Mouse (Mus musculus) kidney, postnatal 0 days (tissue): ENCODE results near the gene Gfod1. TPM values are rescaled to one million over a fixed set of nuclear protein-coding genes. Genes with fewer than 3 reads are reported as not detected.

ENCODE experiments used
- ATAC-seq: fragments of 200-750 bp; cut with Nextera tagmentation; replicated peaks from 2 replicates; pipeline ENCODE4 v1.8.0; 2017; ENCODE audit warnings: low read depth, moderate number of reproducible peaks, moderate TSS enrichment, moderate library complexity; ENCODE audit not compliant: low FRiP score
- DNase-seq: peaks from one replicate; pipeline ENCODE4 v3.0.0-alpha.2; 2016; ENCODE audit warnings: low spot score
- H3K27ac ChIP-seq: fragments of 300-500 bp; sonication (generic); 2 replicates; pipeline ENCODE4 v1.5.1; 2014; ENCODE audit warnings: mild to moderate bottlenecking
- H3K27me3 ChIP-seq: fragments of 300-500 bp; sonication (generic); 2 replicates; pipeline ENCODE4 v1.6.1; 2014; ENCODE audit warnings: low read length, mixed read lengths; ENCODE audit not compliant: insufficient read depth
- H3K36me3 ChIP-seq: fragments of 300-500 bp; sonication (generic); 2 replicates; pipeline ENCODE4 v1.6.1; 2014; ENCODE audit warnings: low read length, mixed read lengths; ENCODE audit not compliant: insufficient read depth
- H3K4me1 ChIP-seq: fragments of 300-500 bp; sonication (generic); replicated peaks from 2 replicates; pipeline ENCODE4 v1.6.1; 2014; ENCODE audit warnings: antibody characterized with exemption, low read length, mixed read lengths; ENCODE audit not compliant: insufficient read depth
- H3K4me2 ChIP-seq: fragments of 300-500 bp; sonication (generic); 2 replicates; pipeline ENCODE4 v1.6.1; 2014; ENCODE audit warnings: mild to moderate bottlenecking, low read length, moderate library complexity, mixed read lengths
- H3K4me3 ChIP-seq: fragments of 300-500 bp; sonication (generic); replicated peaks from 2 replicates; pipeline ENCODE4 v1.5.1; 2014; ENCODE audit warnings: low read depth, low read length
- H3K9ac ChIP-seq: fragments of 300-500 bp; sonication (generic); 2 replicates; pipeline ENCODE4 v1.6.1; 2014; ENCODE audit warnings: low read depth, low read length
- H3K9me3 ChIP-seq: fragments of 300-500 bp; sonication (generic); replicated peaks from 2 replicates; pipeline ENCODE4 v1.6.1; 2016; ENCODE audit warnings: low read length, inconsistent platforms, mixed read lengths
- CTCF ChIP-seq: IDR thresholded peaks from 2 replicates; pipeline ENCODE4 v1.5.1; 2016; ENCODE audit warnings: antibody characterized with exemption, low read depth, mild to moderate bottlenecking, moderate library complexity
- WGBS: fragments of 180-500 bp; shearing (Covaris S2); extraction: QIAGEN DNeasy Blood & Tissue Kit; methylation state at CpG from one replicate; pipeline ENCODE4 v1.1.7; 2014; 5-methylcytosine and 5-hydroxymethylcytosine counted together
- polyA plus RNA-seq: library from polyadenylated mRNA; unstranded; fragments of >200 nt; fragmentation: Nextera tagmentation; extraction: Ambion mirVana; gene quantifications from 2 replicates; pipeline ENCODE4 v1.2.1, GENCODE M21; 2015

Gene Gfod1
- polyA plus RNA-seq, 1 experiment from 2014 or later = 0.34 TPM

DNA sequence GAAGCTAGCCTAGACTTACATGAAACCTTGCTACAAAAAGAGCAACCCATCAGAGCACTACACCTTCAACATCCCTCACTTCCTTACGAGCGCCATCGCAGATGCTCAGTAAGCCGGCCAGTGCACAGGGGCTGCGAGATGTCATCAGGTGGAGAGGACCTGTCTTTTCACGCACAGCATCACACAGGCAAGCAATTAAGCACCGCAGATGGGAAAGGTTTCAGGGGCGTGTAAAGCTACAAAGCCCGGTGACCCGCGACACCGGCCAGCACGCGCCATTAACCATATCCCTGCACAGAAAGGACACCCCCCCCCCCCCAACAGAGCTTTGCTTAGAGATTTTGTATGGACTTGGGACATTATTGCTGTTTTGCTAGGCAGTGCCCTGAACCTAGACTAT lies 30.1 kb downstream of the Gfod1 start:
- TF ChIP-seq CTCF = no peak
- Histone ChIP-seq H3K27ac (no peak overlapping the region), H3K36me3 (no peaks in the 10 kb centered on the region), H3K4me3 (no peak overlapping the region), H3K4me2 (no peak overlapping the region), H3K9ac (no peak overlapping the region), H3K9me3 (no peaks in the 10 kb centered on the region), H3K4me1 (no peaks in the 10 kb centered on the region; the same call in 1 of the 2 replicates), H3K27me3 (no peaks in the 10 kb centered on the region)
- ATAC-seq (0 out of 2 replicates have a peak, but pooled peaks have one; percentile 21), DNase-seq (peak; percentile 46)
- 45% methylated on average over 14 of the region's 14 CpGs for WGBS

DNA sequence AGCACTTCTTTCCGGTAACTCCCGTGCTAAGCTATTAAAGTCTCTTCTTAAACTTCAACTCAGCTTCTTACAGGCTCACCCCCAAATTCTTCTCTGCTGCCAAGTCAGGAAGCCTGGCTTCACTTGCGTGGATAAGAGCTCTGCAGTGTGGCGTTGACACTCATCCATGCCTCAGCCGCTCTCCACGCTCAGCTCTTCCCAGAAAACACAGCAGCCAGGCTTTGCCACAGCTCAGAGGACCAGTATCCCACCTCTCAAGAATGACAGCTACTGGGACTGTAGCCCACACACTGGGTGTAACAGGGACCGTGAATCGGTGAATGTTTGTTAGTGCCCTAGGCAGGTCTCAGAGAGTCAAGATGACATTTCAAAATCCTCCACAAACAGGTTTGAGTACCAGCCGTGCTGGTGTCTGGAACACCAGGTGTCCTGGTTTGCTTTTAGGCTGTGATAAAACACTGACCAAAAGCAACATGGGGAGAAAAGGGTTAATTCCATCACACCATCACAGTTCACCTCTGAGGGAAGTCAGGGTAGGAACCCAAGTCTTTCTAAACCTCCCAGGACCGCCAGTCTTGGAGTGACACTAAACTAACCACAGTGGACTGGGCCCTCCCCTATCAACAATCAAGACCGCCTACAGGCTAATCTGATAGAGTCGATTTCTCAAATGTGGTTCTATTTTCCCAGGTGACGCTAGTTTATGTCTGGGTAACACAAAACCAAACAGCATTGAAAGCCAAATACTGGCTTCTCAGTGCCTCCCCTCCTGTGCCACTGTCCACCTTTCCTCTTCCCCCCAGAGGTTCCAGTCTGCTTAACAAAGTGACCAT lies 31.5 kb downstream of the Gfod1 start:
- no peaks in the 10 kb centered on the region for H3K36me3 ChIP-seq
- 72% methylated on average over 13 of the region's 13 CpGs for WGBS
- H3K27me3 ChIP-seq = no peaks in the 10 kb centered on the region
- H3K27ac ChIP-seq = no peak overlapping the region
- no peak overlapping the region for H3K9ac ChIP-seq
- no peak for ATAC-seq
- H3K4me1 ChIP-seq = no peaks in the 10 kb centered on the region; the same call in 1 of the 2 replicates
- TF ChIP-seq CTCF = no peak
- H3K4me3 ChIP-seq = no peak overlapping the region
- no peaks in the 10 kb centered on the region for H3K9me3 ChIP-seq
- DNase-seq = no peak
- no peak overlapping the region for H3K4me2 ChIP-seq

DNA sequence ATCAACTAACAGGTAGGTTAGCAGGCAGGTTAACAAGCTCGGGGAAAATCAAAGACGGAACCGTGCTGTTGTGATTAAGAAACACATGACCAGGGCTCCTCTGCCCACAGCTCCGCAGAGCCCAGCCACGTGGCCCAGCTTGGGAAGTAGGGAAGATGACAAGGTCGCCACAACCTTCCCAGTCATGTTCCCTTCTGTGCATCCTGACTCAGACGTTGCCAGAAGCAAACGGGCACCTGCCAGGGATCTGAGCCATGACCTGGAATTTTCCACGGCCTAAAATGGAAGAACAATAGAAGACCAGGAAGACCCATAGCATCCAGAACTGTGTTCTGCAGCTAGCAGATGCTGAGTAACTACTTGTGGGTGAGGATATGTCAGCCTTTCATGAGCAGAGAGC lies 32.5 kb downstream of the Gfod1 start:
- Histone ChIP-seq H3K4me2 (no peak overlapping the region), H3K36me3 (no peaks in the 10 kb centered on the region), H3K27me3 (no peaks in the 10 kb centered on the region), H3K4me1 (no peaks in the 10 kb centered on the region; the same call in 1 of the 2 replicates), H3K9me3 (no peaks in the 10 kb centered on the region), H3K9ac (no peak overlapping the region), H3K4me3 (no peak overlapping the region), H3K27ac (no peak overlapping the region)
- WGBS = 65% methylated on average over 9 of the region's 9 CpGs
- no peak for ATAC-seq
- no peak for TF ChIP-seq CTCF
- DNase-seq = no peak

DNA sequence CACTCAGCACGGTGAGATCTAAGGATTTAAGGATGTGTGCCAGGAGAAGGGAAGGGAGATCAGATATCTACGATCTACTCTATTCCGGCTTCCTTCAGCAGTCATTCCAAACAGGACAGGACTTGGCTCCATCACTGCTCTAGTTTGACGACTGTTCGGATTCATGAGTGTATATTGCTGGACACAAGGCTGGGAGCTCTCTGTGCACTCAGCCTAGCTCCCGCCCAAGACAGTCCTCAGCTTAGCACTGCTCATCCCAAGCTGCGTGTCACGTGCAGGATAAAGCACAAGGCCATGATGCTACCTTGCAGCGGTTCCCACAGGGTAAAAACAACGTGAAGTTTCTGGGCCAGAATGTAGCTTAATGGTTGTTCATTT lies 33.8 kb downstream of the Gfod1 start:
- Histone ChIP-seq H3K4me3 (no peak overlapping the region), H3K36me3 (no peaks in the 10 kb centered on the region), H3K9ac (no peak overlapping the region), H3K4me1 (no peaks in the 10 kb centered on the region; the same call in 1 of the 2 replicates), H3K27ac (no peak overlapping the region), H3K27me3 (no peaks in the 10 kb centered on the region), H3K9me3 (no peaks in the 10 kb centered on the region), H3K4me2 (no peak overlapping the region)
- 68% methylated on average over 10 of the region's 10 CpGs for WGBS
- no peak for DNase-seq
- no peak for ATAC-seq
- no peak for TF ChIP-seq CTCF

GRCm38 (mm10) chr13:43269460-43270219 lies 34.3 kb downstream of the Gfod1 start:
- Histone ChIP-seq H3K9ac (no peak overlapping the region), H3K4me2 (no peak overlapping the region), H3K4me1 (no peaks in the 10 kb centered on the region; the same call in 1 of the 2 replicates), H3K27ac (no peak overlapping the region), H3K4me3 (no peak overlapping the region), H3K27me3 (no peaks in the 10 kb centered on the region), H3K9me3 (no peaks in the 10 kb centered on the region), H3K36me3 (no peaks in the 10 kb centered on the region)
- DNase-seq = no peak
- WGBS = 47% methylated on average over 4 of the region's 4 CpGs
- TF ChIP-seq CTCF = no peak
- ATAC-seq = no peak

DNA sequence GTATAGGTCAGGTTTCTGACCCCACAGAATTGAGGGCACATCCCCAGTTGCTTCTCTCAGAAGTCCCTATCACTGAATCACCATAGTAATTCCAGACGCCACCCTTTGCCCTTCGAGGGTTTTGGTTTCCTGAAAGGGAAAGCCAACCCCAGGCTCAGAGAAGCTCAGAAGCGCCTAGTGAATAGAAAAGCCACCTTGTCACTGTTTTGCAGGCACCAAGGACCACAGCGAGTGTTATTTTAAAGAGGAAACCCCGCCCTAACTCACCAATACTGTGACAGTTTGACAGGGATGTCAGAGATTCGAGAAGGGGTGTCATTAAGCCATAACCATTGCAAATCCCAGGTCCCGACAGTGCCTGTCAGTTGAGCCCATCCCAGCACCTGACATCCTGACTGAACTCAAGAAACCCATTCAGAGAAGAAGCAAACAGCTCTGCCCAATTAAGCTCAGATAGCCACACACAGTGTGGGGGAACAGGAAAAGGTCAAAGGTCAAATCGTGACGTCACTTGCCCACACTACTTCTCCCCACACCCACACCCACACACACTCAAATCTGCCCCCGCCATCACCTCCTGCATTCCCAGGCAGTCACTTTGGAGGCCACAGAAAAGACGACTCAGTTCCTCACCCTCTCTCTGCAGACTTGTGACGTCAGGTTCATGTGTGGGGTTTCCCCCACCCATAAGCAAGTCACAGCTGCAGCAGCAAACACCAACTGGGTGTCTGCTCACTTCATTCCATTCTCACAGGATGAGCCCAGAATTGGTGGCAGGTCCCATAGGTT lies 35.2 kb downstream of the Gfod1 start:
- H3K9ac ChIP-seq = no peak overlapping the region
- no peaks in the 10 kb centered on the region for H3K27me3 ChIP-seq
- no peak overlapping the region for H3K4me2 ChIP-seq
- no peaks in the 10 kb centered on the region for H3K36me3 ChIP-seq
- H3K4me3 ChIP-seq = no peak overlapping the region
- no peak for TF ChIP-seq CTCF
- WGBS = 36% methylated on average over 12 of the region's 12 CpGs
- ATAC-seq (peak; percentile 54), DNase-seq (no peak)
- no peak overlapping the region for H3K27ac ChIP-seq
- H3K9me3 ChIP-seq = no peaks in the 10 kb centered on the region
- no peaks in the 10 kb centered on the region for H3K4me1 ChIP-seq
